Mouse (Mus musculus) erythroblast, embryonic 14.5 days (primary cell): ENCODE measurements at regions not wholly inside any gene's neighbourhood (a gene's known extent, or its start where the extent isn't known, plus 50 kb on each side); places are given as distances from the start of the nearest gene placed in this dataset.

Source experiments
- H3K27me3 ChIP-seq: 2 replicates; pipeline ENCODE4 v1.6.1; 2012; ENCODE audit warnings: inconsistent platforms; ENCODE audit not compliant: control insufficient read depth
- H3K36me3 ChIP-seq: 2 replicates; pipeline ENCODE4 v1.6.1; 2012; ENCODE audit warnings: mild to moderate bottlenecking, inconsistent platforms; ENCODE audit not compliant: control insufficient read depth
- H3K4me1 ChIP-seq: 2 replicates; pipeline ENCODE4 v1.6.1; 2012; ENCODE audit warnings: inconsistent platforms; ENCODE audit not compliant: control insufficient read depth
- H3K4me3 ChIP-seq: replicated peaks from 2 replicates; pipeline ENCODE3; 2012; ENCODE audit warnings: moderate library complexity, mild to moderate bottlenecking, inconsistent platforms
- H3K9me3 ChIP-seq: 2 replicates; pipeline ENCODE4 v1.6.1; 2012; ENCODE audit warnings: low read length, inconsistent platforms, mixed read lengths; ENCODE audit not compliant: control insufficient read depth
- GATA1 ChIP-seq: IDR thresholded peaks from 2 replicates; pipeline ENCODE4 v1.6.1; 2012; ENCODE audit warnings: low read length, inconsistent platforms, mixed read lengths
- TAL1 ChIP-seq: IDR thresholded peaks from 3 replicates; pipeline ENCODE4 v1.6.1; 2012; ENCODE audit warnings: low read length, inconsistent platforms, mixed read lengths

DNA sequence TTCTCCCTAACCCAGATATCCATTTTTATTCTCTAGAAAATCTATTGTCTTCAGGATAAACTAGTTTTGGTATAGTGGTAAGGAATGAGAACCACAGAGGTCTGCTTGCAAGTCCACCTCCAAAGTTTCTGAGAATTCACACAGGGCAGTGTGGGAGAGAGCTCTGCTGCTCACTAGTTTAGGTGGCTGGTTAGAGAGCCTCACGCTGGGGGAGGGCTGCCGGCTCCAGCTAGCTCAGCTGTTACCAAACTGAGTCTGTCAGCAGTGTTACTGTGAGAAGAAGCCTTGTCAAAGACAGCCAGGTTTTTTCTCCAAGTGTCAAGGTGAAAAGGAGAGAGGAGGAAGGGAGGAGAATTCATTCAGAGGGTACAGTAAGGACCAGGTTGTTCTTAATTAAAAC, 147.8 kb upstream of the Eif4g2 start:
- Histone ChIP-seq H3K4me1 (no peaks in the 10 kb centered on the region), H3K4me3 (no peak overlapping the region), H3K9me3 (peaks cover 13% of the 10 kb centered on the region), H3K27me3 (no peaks in the 10 kb centered on the region; the same call in 1 of the 2 replicates), H3K36me3 (no peaks in the 10 kb centered on the region)
- TF ChIP-seq TAL1 = no peak

DNA sequence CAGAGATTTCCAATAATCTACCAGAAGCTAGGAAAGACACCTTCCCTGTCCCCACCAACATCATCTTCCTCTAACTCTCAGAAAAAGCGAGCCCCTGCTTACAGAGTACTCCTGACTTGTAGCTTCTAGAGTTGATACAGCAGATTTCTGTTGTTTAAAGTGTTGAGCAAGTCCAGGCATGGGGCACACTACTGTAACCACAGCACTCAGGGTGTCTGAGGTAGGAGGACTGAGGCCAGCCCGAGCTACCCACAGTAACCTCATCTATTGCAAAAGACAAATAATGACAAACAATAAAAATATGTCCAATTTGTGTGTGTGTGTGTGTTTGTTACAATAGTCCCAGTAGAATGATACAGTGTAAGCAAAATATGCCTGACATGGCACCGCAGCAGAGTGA, 144.3 kb upstream of the Eif4g2 start:
- Histone ChIP-seq H3K27me3 (no peaks in the 10 kb centered on the region; the same call in 1 of the 2 replicates), H3K4me3 (no peak overlapping the region), H3K4me1 (no peaks in the 10 kb centered on the region), H3K36me3 (no peaks in the 10 kb centered on the region), H3K9me3 (peaks cover 13% of the 10 kb centered on the region)
- TF ChIP-seq GATA1 (no peak), TAL1 (no peak)

DNA sequence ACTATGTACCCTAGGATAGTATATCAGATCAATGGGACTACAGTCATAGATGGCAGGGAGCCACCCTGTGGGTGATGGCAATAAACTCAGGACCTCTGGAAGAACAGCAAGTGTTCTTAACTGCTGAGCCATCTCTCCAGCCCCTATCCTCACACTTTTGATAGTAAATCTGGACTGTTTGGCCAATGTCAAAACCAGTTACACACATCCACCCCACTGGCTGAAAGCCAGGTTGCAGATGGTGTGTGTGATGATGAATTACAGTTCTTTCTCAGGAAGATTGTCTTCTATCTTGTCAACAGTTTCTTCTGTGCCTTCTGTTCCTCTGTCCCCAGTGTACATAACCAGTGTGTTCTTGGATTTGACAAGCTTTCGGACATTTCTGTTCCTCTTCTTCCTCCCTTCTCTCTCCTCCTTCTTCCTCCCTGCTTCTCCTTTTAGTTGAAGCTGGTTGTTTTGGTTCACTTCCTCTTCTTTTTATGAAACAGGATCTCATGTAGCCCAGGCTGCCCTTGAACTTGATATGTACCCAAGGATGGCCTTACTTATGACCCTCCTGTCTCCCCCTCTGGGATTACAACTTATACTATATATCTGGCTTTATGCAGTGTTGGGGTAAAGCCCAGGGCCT, 143.3 kb upstream of the Eif4g2 start:
- H3K9me3 ChIP-seq = peaks cover 13% of the 10 kb centered on the region
- no peaks in the 10 kb centered on the region for H3K36me3 ChIP-seq
- TF ChIP-seq TAL1 = no peak
- no peak for TF ChIP-seq GATA1
- H3K4me3 ChIP-seq = no peak overlapping the region
- H3K27me3 ChIP-seq = no peaks in the 10 kb centered on the region; the same call in 1 of the 2 replicates
- no peaks in the 10 kb centered on the region for H3K4me1 ChIP-seq

DNA sequence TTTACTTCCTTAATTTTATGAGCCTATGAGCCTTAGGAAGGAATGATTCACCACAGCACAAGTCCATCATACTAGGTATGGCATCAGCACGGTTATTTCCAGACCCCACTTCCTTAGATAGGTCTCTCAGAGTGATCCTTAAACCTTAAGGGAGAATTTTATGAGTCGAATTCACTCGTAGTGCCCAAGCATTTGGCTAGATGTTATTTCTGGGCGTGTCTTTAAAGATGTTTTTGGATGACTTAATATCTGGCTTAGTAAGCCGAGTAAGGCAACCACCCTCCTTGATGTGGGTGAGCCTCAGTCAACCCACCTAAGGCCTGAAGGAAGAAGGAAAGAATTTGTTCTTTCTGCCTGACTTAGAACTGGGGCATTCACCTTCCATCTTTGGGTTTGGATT, 132.8 kb upstream of the Eif4g2 start:
- peaks cover 4% of the 10 kb centered on the region; the same call in 1 of the 2 replicates for H3K9me3 ChIP-seq
- no peak overlapping the region for H3K4me3 ChIP-seq
- TF ChIP-seq GATA1 = no peak
- H3K36me3 ChIP-seq = no peaks in the 10 kb centered on the region
- H3K27me3 ChIP-seq = no peaks in the 10 kb centered on the region
- H3K4me1 ChIP-seq = peaks cover 5% of the 10 kb centered on the region

DNA sequence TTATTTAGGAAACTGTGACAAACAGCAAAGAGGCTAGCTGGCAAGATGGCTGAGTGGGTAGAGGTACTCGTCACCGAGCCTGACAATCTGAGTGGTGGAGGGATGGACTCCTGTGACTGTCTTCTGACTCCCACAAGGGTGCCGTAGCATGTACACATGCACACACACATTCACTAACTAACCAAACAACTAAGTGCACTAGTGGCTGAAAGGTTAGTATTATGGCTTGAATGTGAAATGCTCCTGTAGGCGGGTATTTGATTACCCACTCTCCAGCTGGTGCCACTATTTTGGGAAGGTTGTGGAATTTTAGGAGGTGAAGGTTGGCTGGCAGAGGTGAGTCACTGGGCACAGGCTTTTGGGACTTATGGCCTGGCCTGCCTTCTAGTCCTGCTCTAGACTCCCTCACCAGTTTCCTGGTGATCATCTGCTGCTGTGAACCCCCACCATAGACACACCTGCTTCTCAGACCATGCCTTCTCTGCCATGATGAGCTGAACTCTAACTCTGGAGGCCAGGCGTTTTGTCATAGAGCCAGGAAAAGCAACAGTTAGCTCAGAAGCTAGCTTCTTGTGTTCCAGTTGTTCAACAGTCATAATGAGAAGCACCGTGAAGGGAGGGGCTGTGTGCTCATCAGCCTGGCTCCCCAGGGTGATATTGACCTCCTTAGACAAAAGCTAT, 131.5 kb upstream of the Eif4g2 start:
- H3K36me3 ChIP-seq = no peaks in the 10 kb centered on the region
- H3K4me1 ChIP-seq = peaks cover 5% of the 10 kb centered on the region
- TF ChIP-seq GATA1 (no peak), TAL1 (no peak)
- H3K27me3 ChIP-seq = no peaks in the 10 kb centered on the region
- H3K9me3 ChIP-seq = no peaks in the 10 kb centered on the region; the same call in 1 of the 2 replicates
- no peak overlapping the region for H3K4me3 ChIP-seq

DNA sequence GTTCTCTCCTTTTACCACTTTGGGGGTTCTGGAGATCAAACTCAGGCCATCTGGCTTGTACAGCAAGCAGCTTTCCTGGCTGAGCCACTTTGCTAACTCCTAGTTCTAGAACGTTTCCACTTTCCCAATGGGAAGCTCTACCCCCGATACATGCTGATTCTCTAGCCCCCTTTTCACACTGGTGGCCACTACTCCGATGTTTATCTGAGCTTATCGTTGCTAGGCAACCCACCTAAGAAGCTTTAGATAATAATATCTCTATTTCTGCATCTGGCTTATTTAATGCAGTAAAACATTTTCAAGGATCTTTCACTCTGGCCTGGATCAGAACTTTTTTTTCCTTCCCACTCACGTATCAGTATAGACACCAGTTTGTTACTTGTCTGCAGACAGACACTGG, 129.4 kb upstream of the Eif4g2 start:
- no peaks in the 10 kb centered on the region for H3K9me3 ChIP-seq
- peaks cover 5% of the 10 kb centered on the region for H3K4me1 ChIP-seq
- no peak for TF ChIP-seq GATA1
- no peak for TF ChIP-seq TAL1
- H3K4me3 ChIP-seq = no peak overlapping the region
- H3K36me3 ChIP-seq = no peaks in the 10 kb centered on the region
- no peaks in the 10 kb centered on the region for H3K27me3 ChIP-seq

DNA sequence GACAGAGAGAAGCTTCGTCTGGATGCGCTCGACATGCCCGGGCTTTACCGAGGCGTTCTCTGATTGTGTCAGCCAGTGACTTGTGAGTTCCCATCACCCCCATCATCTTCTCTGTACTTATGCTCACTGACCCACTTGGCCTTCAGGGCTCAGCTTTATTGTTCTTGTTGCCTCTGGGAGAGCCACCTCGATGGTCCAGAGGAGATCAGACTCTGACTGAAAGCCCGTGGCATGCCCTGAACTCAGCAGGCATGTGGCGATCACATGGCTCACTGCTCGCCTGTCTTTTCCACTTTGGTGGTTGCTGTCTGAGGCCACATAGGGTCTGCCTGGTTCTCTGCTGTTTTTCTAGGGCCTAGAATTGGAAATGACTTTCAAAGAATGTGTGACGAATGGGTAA, 128.8 kb upstream of the Eif4g2 start:
- peaks cover 5% of the 10 kb centered on the region for H3K4me1 ChIP-seq
- H3K27me3 ChIP-seq = no peaks in the 10 kb centered on the region
- TF ChIP-seq TAL1 = no peak
- no peaks in the 10 kb centered on the region for H3K36me3 ChIP-seq
- no peak overlapping the region for H3K4me3 ChIP-seq
- H3K9me3 ChIP-seq = no peaks in the 10 kb centered on the region

DNA sequence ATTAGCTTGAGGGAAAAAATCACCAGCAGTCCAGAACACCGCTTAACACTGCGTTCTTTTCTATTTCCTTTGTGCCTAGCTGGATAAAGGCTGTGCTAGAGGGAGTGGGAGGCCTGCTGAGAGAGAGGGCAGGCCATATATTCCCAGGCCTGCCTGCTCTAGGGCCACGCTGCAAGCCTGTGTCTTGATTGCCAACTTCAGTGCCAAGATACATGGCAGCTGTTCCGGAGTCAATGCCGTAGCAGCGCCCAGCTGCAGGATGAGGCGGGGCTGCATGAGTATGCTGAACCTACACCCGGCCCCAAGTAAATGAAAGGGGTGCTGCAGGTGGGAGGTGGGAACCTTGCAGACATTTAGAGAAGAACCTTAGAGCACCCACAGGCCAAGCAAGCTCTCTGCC, 127.5 kb upstream of the Eif4g2 start:
- Histone ChIP-seq H3K4me3 (no peak overlapping the region), H3K27me3 (no peaks in the 10 kb centered on the region), H3K4me1 (peaks cover 5% of the 10 kb centered on the region), H3K9me3 (no peaks in the 10 kb centered on the region; the same call in 1 of the 2 replicates), H3K36me3 (no peaks in the 10 kb centered on the region)
- TF ChIP-seq GATA1 (no peak), TAL1 (no peak)

DNA sequence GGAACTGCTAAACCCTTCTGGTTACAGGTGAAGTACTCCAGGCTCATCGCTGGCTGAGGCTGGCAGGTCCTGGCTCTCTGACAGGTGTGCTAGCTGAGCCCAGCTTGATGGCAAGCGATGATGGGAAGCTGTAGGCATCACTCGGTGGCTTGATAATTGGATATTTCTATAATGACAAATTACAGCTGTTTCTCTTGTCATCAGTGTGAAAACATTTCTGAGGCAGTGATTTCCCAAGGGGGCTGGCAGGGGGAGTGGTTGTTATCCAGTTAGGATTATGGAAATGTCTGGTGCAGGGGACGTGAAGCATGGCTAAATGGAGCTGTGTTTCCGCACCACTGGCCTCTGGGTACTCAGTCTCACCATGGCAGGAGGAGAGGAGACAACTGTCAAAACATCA, 123.0 kb upstream of the Eif4g2 start:
- H3K4me1 ChIP-seq = no peaks in the 10 kb centered on the region
- TF ChIP-seq GATA1 (no peak), TAL1 (no peak)
- H3K36me3 ChIP-seq = no peaks in the 10 kb centered on the region
- H3K27me3 ChIP-seq = peaks cover 2% of the 10 kb centered on the region; the same call in 1 of the 2 replicates
- no peak overlapping the region for H3K4me3 ChIP-seq
- peaks cover 4% of the 10 kb centered on the region for H3K9me3 ChIP-seq
